Mouse (Mus musculus) CD8-positive naive resting alpha-beta T cell, adult 2 months (primary cell): Measurements from ENCODE around the gene Hmx3.

Experiments used
- DNase-seq, 2 experiments: peaks; one replicate each; pipeline ENCODE4 v3.0.0; 2022; ENCODE audit warnings: low read depth in 2 of 2, low spot score in 2 of 2

The Hmx3 gene

DNA sequence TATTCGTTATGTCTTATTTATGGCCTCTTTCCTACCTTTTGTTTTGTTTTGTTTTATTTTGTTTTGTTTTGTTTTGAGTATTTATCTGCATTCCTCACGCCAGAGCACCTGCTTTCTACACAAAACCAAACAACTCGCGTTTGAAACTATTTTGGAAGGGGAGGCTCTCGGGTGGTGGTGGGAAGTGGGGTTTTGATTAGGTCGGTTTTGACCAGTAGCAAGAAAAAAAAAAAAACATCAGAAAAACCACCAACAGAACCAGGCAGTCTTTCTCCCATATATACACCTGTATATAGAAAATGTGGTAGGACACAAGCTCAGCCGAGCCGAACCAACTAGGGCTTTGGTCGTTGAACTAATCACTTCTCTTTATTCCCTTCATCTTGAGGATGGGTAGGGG, 13.4 kb downstream of the Hmx3 start:
- no peak for DNase-seq

DNA sequence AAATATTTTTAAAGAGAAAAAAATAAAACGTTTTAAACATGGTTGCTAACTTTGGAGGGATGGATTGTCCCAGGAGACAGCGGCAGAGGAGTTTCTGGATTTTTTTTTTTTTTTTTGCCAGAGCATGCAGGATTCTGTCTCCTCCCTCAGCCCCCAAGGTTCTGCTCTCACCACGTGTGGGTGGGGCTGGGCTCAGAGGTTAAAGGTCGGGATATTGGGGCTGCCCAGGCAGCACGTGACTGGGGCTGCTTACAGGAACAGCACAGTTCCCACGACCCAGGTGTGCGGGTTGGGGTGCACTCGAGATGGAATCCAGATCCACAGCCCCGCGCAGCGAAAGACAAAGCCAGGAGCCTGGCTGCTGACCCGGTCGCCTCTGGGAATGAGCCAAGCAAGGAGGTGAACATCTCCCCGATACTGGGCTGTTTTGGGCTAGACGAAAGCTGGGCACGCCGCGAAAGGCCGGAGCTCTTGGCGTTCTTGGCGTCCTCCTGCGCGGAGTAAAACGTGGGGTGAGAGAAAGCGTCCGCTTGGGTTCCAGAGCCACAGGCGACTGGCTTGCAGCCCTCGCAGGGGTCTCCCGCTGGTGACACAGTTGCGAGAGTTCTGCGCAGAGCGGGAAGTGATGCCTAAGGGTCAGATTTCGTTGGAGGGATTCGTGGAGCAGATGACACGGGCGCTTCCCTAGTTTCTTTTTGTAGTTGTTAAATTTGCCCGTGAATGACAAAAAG, 14.0 kb downstream of the Hmx3 start:
- DNase-seq: no peak

DNA sequence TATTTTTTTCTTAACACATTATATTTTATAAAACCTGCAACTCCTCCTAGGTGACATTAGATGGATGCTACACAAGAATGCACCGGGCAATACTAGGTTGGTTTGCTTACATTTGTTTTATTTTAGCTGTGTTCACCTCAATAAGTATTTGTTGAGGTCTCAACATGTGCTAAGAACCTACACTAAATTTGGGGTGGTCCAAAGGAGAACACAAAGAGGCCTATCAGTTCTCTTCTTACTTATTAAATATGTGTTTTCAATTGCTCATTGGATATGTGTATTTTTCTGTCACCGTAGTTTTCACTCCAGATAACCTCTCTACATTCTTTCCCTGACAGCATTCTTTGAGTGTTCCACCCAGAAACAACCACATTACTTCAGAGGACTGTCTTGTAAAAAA, 15.1 kb downstream of the Hmx3 start:
- DNase-seq: no peak

DNA sequence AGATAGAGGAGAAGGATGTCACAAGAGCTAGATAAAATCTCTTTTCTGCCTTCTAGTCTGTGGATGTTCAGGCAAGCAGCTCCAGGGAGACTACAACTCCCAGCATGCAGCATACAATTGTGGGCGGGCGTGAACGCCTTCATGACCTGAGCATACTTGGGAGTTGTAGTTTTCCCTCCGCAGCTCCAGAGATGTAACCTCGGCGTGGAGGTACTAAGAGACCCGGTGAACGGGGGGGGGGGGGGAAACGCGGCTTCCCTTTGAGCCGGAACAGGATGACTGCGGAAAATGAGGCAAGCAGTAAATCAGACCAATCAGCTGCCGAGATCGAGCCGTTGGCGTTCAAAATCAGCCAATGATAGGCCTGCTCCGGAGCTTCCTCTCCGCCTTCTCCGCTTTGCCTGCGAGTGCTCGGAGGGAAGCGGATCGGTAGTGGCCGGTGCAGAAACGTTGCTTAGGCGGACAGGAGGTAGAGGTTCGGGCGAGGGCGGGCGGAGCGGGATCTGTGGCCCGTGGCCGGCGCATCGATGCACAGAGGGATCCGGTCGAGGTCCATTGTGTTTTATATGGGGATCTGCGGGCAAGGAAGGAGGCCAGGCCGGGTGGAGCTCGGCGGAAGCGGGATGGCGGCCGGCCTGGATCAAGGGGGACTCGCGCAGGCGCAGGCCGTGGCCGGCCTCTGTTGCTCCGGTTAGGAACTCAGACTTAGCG, 17.5 kb downstream of the Hmx3 start, which contains the start of gene Bub3:
Gene Bub3 (plus strand): TSS at position 237 of the 711 bp plus-strand sequence.
- peak; percentile 83 to 86 for DNase-seq

DNA sequence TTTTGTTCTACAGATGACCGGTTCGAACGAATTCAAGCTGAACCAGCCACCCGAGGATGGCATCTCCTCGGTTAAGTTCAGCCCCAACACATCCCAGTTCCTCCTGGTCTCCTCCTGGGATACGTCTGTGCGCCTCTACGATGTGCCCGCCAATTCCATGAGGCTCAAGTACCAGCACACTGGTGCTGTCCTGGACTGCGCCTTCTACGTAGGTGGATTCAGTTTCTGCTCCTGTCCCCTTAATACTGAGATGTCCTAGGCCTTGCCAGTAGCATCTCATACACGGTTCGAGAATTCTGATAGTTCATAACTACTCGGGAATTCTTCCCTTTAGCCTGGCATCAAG, 18.0 kb downstream of the Hmx3 start:
- DNase-seq: no peak

DNA sequence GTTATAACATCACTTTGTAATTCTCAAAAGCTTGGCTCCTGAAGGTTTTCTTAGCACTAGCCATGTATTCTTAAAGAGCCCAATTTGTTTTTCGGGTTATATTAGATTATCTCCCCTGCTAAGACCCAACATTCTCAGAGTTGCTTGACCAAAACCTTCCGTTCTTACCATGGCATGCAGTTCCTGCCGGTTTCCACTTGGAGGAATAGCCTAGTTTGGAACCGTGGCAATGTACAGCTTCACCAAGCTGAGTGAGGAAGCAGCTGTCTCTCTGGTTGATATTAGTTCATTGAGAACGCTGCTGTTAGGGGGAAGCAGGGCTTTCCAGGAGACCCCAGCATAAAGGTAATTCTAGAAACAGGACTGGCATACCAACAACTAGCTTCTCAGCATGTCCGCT, 32.6 kb downstream of the Hmx3 start:
- no peak for DNase-seq

DNA sequence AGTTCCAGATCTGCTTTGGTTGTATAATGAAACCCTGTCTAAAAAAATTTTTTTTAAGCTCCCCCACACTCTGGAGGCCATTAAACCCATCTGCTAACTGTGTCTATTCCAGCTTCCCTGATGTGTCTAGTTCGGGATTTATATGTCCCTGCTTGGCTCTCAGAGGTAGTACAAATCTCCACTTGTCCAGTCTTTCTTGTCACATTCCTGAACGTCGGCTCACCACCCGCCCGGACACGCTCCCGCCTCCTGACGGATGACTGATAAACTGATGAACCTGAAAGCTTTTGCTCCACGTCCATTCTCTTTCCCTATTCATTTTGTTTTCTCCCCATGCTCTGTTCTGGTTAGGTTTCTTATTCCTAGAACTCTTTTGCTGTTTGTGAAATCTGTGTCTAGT, 39.5 kb downstream of the Hmx3 start:
- no peak for DNase-seq

DNA sequence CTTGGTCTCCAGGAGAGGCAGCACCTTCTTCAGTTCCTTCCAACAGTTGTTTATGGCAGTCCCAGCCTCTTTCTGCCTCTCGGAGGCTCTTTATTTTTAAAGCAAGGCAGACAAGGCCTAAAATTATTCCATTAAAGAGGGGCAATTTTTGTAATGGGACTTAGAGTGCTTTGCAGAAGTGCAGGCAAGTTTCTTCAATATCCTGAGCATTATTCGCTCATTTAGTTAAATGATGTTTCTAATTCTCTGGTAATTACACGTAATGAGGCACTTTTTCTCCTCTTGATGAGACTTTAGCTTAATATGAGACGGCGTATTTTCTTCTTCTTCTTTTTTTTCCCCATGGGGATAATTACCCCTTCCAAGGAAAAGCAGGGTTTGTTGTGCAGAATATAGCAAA, 42.9 kb downstream of the Hmx3 start:
- no peak for DNase-seq
